17 mouse cellular contexts compared by ENCODE assay signal in genomic region chr4:106335858-106336257, GRCm38 (mm10).
"Had no signal": no experiment of that assay in that cellular context is flagged by ENCODE, and none has a peak within 500 bp of the region (broad histone marks: within the 10 kb centered on the region; RNA-seq: fewer than 3 reads in every experiment).

No protein-coding gene starts in this region.

- H3K9me3 ChIP-seq: intestine, embryonic 15.5 days; limb, embryonic 10.5 days; megakaryocyte, embryonic 14.5 days; midbrain, embryonic 12.5 days; neural tube, embryonic 13.5 days; stomach, embryonic 15.5 days had no signal

- H3K36me3 ChIP-seq: intestine, embryonic 15.5 days; limb, embryonic 10.5 days; midbrain, embryonic 12.5 days; neural tube, embryonic 13.5 days; stomach, embryonic 15.5 days had no signal

- H3K4me3 ChIP-seq: intestine, embryonic 15.5 days; left cerebral cortex, adult 2 months; limb, embryonic 10.5 days; megakaryocyte, embryonic 14.5 days; midbrain, embryonic 12.5 days; neural tube, embryonic 13.5 days; stomach, embryonic 15.5 days had no signal

- H3K27me3 ChIP-seq: intestine, embryonic 15.5 days; megakaryocyte, embryonic 14.5 days; midbrain, embryonic 12.5 days; neural tube, embryonic 13.5 days; stomach, embryonic 15.5 days had no signal

- ATAC-seq: intestine, embryonic 15.5 days; lung, postnatal 0 days; midbrain, embryonic 16.5 days had no signal

- H3K27ac ChIP-seq: intestine, embryonic 15.5 days; left cerebral cortex, adult 2 months; limb, embryonic 10.5 days; midbrain, embryonic 12.5 days; neural tube, embryonic 13.5 days; stomach, embryonic 15.5 days had no signal

- H3K4me1 ChIP-seq: midbrain, embryonic 12.5 days; neural tube, embryonic 13.5 days; stomach, embryonic 15.5 days had no signal

- DNase-seq: kidney, adult 18-20 months; kidney, postnatal 14 days; lung, adult 2 months; lung, postnatal 36 days; retina, postnatal 1 day; right cerebral cortex, postnatal 14 days; thymus, adult 2 months; thymus, postnatal 25 days had no signal

- H3K9ac ChIP-seq: intestine, embryonic 15.5 days; midbrain, embryonic 12.5 days; neural tube, embryonic 13.5 days; stomach, embryonic 15.5 days had no signal

- H3K4me2 ChIP-seq: intestine, embryonic 15.5 days; midbrain, embryonic 12.5 days; neural tube, embryonic 13.5 days; stomach, embryonic 15.5 days had no signal
